Mouse (Mus musculus) embryo, embryonic 9.5 days (tissue): ENCODE data around the gene Klhl26.
A peak's percentile ranks its signal among the peaks of the same experiment; 100 is the strongest.

Experiments
- DNase-seq: peaks from one replicate; pipeline ENCODE4 v3.0.0-alpha.2; 2017; ENCODE audit errors: extremely low spot score

Klhl26 gene

DNA sequence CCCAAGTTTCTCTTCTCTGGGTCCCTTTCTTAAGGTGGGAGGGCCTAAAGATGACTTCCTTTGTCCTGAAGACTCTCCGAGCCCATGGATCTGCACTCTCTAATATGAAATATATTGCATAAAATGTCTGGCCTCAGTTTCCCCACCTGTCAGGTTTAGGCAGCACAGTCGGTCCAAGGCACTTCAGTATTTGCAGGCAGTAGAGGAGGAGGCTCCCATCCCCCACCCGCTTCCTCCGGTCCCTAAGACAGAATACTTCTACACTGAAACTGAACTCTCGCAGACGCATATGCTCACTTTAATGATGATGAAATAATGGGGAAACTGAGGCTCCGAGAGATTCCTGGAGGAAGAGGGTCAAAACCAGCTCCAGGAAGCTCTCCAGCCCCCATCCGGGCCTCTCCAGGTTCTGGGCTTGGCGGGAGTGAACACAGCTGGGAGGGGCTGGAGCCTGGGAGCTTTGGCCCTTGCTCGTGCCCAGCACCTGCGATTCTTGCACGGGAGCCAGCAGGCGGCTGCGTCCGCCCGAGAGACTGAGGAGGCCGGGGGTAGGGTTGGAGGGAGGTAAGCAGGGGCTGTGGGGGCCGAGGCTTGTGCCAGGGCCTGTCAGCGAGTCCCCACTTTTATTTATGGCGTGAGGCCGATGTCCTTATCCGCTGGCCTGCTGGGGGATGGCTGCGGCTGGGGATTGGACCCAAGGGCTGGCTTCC lies 25.2 kb upstream of the Klhl26 start:
- no peak for DNase-seq

DNA sequence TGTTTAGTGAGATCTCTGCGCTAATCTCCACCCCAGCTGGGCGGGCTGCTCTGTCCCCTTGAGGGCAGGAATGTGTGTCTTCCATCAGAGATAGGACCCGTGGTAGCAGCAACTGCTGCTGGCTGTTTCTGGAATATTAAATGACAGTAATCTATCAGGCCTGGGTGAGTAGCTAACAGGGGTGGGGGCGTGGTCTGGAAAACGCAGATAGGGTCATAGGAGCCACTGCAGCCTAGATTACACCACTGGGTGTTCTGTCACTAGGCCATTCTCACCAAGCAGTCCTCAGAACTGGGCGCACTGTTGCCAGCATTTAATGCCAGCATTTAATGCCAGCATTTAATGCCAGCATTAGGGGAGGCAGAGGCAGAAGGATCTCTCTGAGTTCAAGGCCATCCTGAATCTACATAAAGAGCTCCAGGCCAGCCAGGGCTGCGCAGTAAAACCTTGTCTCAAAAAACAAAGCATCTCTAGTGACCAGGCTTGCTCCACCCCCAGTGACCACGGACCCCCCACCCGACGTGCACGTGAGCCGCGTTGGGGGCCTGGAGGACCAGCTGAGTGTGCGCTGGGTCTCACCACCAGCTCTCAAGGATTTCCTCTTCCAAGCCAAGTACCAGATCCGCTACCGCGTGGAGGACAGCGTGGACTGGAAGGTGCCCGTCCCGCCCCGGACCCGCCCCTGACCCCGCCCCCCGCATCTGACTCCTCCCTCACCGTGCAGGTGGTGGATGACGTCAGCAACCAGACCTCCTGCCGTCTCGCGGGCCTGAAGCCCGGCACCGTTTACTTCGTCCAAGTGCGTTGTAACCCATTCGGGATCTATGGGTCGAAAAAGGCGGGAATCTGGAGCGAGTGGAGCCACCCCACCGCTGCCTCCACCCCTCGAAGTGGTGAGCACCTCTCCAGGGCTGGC lies 23.9 kb upstream of the Klhl26 start:
- DNase-seq = peak; percentile 29

DNA sequence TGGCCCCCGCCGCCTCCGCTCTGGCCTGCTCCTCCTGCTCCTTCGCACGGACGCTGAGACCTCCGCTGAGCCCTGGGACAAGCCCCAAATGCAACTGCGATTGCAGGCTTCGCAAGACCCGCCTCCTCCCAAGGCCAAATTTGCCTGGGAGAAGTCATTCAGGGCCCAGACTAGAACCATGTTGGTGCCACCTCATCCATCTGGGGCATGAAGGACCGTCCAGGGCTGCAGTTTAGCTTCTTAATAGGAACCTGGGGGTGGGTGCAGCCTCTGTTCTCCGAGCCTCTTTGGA lies 18.9 kb upstream of the Klhl26 start:
- DNase-seq = peak; percentile 27

DNA sequence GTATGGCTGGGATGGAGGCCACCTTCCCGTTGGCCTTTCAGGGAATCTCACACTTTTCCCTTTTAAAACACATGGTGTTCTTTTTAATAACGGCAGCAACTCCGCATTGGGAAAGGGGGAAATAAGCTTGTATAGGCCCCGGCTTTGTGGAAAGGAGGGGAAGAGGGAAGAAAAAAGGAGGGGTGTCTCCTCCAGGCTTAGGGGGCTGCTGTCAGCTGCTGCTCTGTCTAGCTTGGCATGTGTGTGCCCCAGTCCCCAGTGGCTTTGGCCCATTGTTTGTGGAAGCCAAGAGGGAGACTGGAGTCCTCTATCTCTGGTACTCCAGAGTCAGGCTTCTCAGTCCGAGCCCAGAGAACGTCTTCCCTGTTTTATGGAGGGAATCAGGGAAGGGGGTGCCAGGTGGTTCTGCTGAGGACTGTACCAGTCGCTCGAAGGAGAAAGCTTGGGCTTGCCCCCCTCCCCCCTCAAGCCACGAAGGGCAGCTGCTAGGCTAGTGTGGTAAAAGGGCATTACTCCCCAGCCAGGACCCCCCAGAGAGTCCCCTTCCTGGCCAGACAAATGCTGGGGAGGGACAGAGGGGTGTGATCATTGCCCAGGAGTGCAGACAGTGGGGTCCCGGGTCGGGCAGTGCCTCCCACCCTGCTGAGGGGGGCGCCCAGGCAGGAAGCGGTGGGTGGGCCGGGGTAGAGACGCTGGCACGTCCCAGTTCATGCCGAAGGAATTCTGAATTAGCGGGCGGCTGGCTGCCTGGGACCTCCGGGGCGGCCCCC lies 18.4 kb upstream of the Klhl26 start:
- peak; percentile 25 for DNase-seq

DNA sequence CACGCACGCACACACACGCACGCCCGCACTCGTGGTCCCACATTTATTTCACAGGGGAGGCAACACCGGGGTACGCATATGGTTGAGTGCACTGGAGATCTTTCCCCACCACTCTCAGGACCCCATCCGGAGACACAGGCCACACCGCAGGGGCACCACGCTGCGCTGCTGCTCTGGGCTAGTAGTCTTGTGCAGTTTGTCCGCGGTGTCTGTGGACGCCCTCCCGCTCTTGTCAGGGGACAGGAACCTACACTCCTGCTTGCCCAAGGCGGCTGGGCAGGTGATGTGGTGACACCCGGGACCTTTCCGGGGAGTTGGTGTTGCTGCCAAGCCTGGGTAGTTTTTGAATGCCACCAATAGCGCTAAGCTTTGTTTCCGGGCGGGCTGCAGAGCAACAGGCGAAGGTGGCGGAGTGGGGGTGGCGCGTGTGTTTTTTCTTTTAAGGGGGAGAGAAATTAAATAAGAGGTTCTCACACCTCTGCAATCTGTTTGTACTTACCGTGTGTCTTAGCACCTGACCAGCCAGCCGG lies 17.7 kb upstream of the Klhl26 start:
- no peak for DNase-seq

DNA sequence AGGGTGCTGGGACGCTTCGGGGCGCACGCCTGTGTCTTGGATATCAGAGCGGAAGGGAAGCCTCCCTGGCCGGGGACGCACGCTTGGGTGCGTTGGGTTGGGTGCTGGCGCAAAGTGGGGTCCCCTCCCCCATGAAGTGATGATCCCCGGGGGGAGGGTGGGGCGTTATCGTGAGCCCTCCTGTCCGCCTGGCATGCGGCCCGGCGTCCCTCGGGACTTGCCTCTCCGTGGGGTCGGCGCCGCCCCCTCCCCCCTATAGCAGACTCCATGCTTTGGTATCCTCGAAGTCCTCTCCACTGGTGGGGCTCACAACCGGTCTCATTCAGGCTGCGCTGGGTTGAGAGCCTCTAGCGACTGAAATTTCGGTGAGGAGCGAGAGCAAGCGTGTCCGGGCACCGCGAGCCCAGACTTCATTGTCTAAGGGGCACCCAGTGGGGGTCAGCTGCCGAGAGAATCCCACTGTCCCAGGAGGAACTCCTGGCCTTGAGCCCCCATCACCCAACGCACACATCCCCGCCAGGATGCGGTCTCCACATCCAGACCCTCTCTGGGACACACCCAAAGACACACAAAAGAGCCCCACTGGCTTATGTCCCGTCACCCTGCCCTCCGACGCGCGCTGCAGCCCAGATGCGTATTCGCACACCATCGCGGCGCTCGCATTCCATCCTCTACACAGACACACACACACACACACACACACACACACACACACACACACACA lies 17.1 kb upstream of the Klhl26 start:
- no peak for DNase-seq

DNA sequence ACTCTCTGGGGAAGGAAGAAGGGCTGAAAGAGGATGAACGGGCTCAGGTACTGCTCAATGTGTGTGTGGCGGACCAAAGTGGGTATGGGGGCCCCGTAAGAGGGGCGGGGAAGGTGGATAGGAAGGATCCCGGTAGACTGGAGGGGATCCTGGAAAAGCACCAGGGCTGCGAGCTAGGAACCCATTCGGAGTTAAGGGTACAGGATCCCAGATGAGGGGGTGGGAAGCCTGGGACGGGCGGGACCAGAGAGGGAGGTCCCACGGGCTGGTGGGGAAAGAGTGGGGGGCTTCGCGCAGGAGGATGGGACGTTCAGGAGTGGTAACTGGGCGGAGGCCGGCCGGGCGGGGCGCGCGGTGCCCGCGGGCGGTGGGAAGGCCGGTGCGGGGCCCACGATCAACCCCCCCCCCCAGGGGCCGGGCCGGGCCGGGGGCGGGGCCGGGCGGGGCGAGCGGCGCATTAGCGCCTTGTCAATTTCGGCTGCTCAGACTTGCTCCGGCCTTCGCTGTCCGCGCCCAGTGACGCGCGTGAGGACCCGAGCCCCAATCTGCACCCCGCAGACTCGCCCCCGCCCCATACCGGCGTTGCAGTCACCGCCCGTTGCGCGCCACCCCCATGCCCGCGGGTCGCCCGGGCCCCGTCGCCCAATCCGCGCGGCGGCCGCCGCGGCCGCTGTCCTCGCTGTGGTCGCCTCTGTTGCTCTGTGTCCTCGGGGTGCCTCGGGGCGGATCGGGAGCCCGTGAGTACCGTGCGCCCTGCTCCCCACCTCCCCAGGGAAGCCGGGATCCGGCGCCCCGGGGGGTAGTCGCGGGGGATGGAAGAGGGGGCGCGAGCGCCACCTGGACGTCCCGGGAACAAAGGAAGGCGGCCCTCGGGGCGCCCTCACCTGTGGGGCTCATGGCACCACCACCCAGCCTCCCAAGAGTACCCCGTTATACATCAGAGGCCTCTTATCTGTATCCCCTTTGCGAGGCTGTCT lies 16.2 kb upstream of the Klhl26 start, which contains the start of gene Crlf1:
Gene Crlf1 (plus strand): TSS at position 495 of the 977 bp plus-strand sequence.
- DNase-seq = no peak

DNA sequence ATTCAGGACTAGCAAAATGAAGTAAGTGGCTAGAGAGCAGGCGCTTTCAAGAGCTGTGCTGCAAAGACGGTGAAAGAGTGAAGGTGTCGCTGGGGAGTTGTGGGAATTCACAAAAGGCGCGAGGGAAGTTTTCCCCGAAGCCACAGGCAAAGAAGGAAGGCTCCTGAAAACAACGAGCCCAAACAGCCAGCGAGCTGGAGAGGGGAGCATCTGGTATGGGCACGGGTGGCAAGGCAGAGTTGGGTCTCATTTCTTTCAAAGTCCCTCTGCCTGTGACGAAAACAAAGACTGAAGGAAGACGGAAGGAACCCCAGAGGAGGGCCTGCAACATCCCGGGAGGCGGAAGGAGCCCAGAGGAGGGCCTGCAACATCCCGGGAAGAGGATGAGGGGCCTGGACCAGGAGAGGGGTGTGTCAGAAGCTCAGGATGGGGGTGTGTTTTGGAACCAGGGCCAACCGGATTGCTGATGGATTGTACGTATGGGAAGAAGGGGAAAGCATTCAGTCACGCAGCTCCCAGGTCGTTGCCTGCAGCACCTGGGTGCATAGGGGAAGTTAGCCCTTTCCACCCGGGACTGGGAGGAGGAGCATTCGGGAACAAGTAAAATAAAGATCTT lies 14.2 kb upstream of the Klhl26 start:
- peak; percentile 35 for DNase-seq

DNA sequence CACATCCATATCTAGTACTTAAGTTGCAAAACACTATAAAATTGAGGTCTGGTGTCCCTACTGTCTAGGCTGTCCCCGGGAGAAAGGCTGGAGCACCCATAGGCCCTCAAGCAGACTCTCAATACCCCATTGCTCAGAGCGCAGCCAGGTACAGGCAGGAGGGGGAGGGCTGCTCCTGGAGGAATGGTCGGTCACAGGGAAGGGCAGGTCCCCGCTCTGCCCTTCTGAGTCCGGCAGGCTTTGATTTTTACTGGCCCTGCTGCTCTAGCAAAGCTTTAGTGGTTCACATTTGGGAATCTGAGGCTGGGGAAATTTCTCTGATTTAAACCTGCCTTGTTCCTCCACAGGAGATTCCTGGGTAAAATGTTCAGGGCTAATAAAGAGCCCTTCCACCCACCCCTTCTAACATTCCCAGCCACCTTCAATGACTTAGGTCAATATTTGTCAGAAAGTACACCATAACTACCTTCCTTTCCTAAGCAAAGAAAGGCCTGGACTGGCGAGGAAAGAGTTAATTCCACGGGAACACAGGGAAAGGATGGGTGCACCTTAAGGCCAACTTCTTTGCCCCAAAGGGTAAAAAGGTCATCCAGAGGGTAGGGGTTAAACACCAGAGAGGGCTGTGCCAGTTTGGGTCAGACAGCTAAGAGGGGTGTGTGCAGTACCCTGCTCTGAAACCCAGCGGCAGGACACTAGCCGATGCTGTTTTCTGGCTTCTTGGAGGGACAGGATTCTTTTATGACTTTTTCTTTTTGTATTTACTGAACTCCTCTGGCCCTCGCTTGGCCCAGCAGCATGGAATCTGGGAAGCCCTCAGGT lies 13.5 kb upstream of the Klhl26 start:
- DNase-seq = peak; percentile 32

DNA sequence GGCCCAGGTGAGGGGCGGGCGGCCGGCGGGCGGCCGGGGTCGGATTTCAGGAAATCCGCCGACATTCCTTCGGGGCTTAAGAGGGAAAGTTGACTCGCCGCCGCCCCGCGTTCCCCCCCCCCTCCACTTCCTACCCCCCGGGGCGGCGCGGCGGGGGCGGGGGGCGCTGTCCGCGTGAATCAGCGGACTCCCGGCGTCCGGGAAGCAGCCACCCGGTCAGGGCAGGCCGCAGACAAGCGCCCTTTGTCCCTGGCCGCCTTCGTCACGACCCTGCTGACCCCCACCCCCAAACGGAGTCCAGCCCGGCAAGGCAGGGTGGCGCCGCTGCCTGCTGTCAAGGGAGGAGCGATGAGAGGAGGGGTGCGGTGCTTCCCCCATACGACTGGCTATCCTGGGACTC lies 12.8 kb upstream of the Klhl26 start:
- DNase-seq = peak; percentile 46

DNA sequence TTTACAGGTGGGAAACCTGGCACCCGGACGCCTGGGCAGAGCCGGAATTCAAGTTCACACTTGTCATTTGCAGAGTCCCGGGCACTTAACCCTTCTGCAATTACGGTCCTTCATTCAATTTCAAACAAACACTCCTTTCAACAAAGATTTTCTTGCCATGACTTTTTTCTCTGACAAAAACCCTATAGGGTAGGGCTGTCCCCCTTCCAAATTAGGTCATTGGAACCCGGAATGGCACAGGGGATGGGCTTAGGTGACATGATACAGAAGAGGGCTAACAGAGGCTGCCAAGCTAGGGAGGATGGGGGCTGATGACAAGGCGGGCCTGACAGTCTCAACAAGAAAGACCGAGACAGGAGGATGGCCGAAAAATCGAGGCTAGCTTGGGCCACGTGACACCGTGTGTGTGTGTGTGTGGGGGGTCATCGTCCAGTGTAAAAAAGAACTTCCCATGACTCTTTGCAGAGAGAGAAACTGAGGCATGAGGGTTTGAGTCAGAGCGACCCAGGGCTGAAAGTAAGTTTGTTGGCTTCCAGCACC lies 12.2 kb upstream of the Klhl26 start:
- DNase-seq = peak; percentile 37

DNA sequence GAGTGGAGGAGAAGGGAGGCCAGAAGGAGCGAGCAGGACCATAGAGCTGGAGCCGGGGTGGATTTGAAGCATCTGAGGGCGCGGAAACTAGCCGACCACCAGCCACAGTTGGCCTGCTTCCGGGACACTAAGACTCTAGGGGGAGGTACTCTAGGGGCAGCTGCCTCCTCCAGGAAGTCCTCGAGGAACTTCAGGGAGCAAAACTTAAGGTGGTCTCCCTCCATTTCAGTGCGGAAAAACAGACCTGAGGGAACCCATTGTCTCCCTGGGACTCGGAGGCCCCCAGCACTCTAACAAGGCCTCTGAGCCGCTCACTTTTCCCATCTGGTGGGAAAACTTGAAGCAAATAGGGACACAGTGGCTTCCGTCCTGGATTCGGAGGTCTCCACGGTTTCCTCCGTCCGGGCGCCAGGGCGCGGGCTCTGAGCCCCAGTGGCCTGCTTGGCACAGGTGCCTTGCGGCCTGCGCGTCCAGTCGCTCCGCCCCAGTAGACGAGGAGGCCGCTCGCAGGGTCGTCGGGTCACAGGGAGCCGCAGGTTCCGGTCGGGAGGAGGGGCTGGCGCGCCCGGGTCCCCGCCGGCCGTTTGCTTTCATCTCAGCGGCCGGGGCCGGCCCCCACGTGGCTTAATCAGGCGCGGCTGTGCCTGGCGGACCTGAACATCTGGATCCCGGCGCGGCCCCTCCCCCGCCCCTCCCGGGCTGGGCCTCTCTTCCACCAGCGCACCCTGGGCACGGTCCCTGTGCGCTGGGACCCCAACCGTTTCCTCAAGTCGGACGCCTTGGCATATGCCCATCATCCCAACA lies 11.4 kb upstream of the Klhl26 start:
- peak; percentile 80 for DNase-seq

DNA sequence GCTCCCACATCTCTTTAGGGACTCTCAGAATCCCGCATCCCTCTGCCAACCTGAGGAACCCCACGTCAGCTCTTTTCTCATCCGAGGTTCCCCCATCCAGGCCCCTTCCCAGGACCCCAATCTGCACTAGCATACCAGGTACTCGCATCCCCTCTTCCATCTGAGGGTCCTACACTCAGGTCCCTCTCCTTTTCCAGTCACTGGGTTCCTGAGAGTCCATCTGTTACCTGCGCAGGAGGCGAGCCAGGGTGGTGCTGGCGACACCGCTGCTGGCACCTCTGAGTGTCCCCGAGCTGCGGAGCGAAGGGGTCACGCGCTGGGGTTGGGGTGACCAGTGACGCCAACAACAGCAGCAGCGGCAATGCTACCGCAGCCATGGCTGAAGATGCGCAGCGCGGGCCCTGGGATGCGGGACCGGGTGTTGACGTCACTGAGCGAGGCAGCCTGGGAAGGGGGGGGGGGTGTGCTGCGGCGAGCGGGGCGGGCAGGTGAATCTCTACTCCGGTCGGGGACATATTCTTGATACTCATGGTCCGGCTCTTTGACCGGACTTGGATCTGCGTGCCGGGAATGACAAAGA lies 10.3 kb upstream of the Klhl26 start, which contains the start of gene Tmem59l:
Gene Tmem59l (minus strand): TSS at position 418 of the 580 bp plus-strand sequence.
- DNase-seq = no peak

DNA sequence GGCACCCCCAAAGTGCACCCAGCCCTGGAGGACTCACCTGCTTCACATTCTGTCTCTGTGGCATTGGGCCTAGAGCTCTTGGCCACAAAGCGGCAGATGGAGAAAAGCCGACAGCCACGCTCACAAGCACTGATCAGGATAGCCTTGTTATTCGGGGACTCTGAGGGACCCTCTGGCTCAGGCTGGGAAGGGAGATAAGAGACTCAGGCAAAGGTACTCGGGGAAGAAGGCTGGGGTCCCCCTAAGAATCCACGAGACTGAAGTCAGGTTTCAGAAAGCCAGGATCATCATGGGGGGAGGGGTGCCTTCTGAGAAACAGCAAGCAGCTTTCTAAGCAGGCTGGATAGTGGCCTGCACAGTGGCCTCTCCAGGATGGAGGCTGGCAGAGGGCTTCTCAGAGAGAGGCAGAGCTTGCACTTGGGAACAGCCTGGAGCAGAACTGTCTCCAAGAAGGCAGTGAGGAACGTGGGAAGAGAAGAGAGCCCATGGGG lies 9.5 kb upstream of the Klhl26 start:
- DNase-seq = no peak

DNA sequence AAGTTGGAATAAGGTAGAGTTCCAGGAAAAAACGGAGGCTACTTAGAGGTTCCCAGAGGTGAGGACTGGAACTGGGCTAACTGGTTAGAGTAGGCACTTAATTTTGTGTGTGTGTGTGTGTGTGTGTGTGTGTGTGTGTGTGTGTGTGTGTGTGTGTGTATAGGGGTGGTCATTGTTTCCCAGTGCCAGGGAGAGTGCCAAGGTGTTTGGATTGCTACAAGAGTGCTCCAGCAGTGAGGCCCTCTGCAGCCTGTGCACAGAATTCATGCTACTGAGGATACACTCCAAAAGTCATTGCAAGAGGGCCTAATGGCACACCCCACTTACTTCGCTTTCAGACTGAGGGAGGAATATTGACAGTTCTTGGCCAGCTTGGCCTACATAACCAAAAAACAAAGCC lies 6.2 kb upstream of the Klhl26 start:
- no peak for DNase-seq

DNA sequence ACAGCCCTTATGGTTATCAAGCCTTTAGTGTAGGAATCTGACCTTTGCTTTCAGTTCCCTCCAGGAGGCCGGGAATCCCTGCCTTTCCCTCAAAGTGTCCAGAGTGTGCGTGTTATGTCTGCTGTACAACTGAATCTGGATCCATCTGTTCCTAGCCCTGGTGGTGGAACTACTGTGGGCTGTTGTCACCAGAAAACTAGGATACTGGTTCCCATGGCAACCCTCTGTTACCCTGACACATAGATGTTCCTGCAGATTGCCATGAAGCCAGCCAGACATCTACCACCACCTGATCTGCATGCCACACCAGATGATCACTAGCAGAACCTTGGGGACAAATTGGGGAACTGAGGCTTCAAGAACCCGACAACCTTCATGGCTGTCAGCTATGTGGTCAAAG lies 5.1 kb upstream of the Klhl26 start:
- no peak for DNase-seq
